Mouse (Mus musculus) common myeloid progenitor, adult 5-6 weeks (primary cell): Measurements from ENCODE around the gene Frmd6. TPM values are rescaled to one million over a fixed set of nuclear protein-coding genes. Genes with fewer than 3 reads are reported as not detected.
A peak's percentile ranks its signal among the peaks of the same experiment; 100 is the strongest.

Source experiments
- ATAC-seq: replicated peaks from 2 replicates; pipeline ENCODE4 v1.8.0; 2016; ENCODE audit warnings: low read depth, mild to moderate bottlenecking, moderate TSS enrichment, inconsistent platforms; ENCODE audit not compliant: poor library complexity, severe bottlenecking
- total RNA-seq: library from RNA; stranded (forward); fragments of 200-1000, 187-1606 nt; gene quantifications from 2 replicates; pipeline ENCODE4 v1.2.3, GENCODE M21; 2017

Gene Frmd6
- total RNA-seq, 1 experiment from 2014 or later = 12.8 TPM

DNA sequence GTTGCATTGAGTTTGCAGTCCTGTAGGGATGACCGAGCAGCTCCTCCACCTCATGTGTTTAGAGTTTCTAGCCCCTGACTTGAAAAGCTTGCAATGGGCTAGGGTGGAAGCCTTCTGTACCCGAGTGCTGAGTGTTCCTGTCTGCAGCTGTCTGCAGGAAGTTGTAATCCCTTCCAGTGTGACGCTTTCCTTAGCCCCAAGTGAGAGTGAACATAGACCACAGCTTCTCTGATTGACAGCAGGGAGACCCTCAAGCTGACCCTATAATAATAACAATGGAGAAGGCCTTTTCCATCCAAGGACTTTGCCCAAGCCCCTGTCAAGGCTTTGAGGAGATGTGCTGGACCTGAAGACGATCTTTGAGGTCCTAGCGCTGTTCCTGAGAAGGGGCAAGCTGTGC is 65.1 kb downstream of the Frmd6 start:
- ATAC-seq = no peak

- no peak for ATAC-seq
Observed at GRCm38 (mm10) chr12:70890874-70891470, 65.7 kb downstream of the Frmd6 start.

DNA sequence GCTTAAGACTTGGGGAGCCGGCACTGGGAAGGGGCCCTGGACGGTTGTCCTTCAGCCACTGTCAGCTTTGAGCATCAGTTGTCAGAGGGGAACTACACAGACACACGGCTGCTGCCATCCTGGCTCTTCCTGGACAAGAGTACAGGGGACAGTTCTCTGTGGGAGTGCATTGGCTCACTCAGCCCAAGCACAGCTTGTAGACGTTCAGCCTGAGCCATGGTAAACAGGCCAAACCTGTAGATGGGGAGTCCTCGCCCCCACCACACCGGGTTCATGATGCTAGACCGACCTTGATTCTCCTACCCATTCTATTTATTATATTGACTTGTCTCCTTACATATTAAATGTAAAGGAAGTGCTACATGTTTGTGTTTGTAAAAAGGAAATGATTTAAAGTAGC is 70.0 kb downstream of the Frmd6 start:
- ATAC-seq = no peak

- no peak for ATAC-seq
Observed at GRCm38 (mm10) chr12:70896068-70896467, 70.8 kb downstream of the Frmd6 start.

DNA sequence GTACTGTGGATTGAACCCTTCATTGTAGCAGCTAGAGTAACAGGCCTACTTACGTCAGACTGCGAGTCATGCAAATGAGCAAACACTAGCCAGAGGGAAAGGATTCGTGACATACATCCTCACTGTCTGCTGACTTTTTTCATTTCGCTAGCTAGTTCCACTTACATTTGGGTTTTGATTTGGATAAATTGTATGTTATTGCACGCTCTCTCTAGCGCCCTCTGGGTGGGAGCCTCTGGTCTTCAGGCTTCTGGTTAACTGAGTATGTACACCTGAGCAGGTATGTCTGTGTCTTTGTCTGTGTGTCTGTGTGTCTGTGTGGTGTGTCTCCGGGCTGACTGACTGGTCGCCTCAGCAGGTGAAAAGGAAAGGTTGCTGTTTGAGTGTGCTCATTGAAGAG is 72.1 kb downstream of the Frmd6 start:
- no peak for ATAC-seq

DNA sequence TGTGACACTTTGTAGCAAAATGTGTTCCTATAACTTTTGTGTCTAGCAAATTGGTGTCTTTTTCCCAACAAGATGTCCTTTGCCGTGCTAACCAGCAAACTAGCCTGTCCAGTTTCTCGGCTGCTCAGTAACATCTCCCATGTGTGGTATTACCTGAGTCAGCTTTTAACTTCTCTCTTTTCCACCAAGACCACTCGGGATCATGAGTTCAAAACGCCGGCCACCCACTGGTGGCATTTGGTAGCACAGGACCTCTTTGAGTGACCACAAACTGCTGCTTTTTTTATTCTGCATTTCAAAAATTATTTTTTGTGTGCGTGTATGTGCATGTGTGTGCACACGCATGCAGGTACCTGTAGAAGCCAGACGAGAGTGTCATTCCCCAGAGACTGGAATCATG is 73.1 kb downstream of the Frmd6 start:
- no peak for ATAC-seq

- no peak for ATAC-seq
Observed at GRCm38 (mm10) chr12:70904471-70904870, 79.2 kb downstream of the Frmd6 start.

GRCm38 (mm10) chr12:70906867-70907266 is 81.6 kb downstream of the Frmd6 start:
- ATAC-seq = no peak

GRCm38 (mm10) chr12:70907651-70908050 is 82.3 kb downstream of the Frmd6 start:
- ATAC-seq = no peak

DNA sequence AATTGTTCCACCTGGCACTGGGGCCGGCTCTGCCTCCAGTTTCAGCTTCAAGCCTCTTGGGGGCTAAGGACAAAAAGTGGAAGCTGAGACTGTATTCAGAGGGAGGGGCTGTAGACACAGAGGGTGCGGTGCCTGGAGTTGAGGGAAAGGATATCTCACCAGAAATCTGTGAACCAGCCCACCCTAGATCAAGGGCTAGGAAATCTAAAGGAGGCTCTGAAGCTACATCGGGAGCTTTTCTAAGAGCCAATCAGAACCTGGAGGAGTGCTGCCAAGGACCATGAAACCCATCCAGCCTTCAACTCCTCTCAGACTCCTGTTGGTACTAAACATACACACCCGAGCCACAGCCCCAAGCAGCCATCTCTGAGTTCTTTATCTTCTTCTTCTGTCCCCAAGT is 82.8 kb downstream of the Frmd6 start:
- ATAC-seq = no peak

- peak; percentile 66 for ATAC-seq
Observed at GRCm38 (mm10) chr12:70910241-70910720, 85.0 kb downstream of the Frmd6 start.

DNA sequence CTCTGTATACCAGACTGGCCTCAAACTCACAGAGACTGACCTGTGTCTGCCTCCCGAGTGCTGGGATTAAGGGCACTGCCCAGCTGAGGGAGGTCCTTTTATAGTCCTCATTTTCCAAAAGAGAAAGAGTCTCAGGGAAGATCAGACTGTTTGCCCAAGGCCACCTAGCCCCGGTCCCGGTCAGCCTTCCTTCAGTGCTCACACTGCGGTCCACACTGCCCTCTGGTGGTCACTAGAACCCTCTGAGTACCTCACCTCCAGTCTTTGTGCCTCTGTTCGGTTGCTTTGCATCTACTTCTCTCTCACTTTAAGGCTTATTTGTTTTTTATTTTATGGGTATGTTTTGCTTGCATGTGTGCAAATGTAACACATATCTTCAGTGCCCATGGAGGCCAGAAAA is 85.7 kb downstream of the Frmd6 start:
- peak; percentile 67 for ATAC-seq

GRCm38 (mm10) chr12:70911676-70912379 is 86.5 kb downstream of the Frmd6 start:
- peak; percentile 34 for ATAC-seq

DNA sequence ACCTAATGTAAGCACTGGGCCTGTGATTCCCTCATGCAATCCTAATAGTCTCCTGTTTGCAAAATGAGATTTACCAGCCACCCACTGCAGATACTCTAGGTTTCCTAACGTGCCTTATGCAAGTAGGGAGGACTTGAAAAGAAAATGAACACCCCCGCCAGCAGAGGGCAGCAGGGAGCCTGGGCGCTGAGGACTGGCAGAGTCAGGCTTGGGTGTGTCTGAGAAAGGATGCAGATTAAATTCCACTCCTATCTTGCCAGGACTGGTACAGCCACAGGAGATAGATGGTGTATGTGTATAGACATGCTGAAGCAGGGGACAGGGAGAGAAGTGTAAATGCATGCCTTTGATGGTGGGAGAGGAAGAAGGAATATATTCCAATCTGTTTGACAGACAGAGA is 88.1 kb downstream of the Frmd6 start:
- ATAC-seq = peak; percentile 63

DNA sequence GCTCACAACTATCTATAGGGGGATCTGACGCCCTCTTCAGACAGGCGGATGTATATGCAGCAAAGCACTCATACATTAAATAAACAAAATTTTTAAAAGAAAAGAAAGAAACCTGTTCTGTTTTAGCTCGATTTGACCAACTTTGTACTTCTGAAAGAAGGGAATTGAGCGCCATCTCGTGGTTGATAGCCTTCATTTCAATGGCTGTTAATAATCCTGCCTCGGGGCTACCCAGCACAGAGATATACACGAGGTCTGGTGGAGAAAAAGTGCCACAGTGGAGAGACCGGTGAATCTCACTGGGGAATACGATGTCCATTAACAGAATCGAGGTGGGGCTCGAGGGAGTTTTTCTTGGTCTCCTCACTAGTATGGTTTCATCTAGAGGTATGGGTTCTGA is 89.1 kb downstream of the Frmd6 start:
- no peak for ATAC-seq

DNA sequence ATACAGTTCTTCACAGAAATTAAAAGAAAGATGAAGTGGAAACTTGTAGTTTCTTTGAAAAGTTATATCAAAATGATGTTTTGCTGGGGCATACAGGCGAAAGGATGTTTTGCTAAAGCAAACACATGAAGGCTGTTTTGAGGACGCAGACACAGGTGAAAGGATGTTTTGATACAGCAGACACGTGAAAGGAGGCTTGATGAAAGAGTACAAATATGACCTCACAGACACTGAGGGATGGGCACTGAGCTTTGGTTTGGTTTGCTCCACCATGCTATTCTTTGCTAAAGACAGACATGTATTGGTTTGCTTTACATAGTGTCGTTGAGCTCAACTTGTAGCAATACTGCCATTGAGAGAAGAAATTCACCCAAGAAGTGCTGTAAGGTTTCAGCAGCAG is 104.5 kb downstream of the Frmd6 start:
- no peak for ATAC-seq

GRCm38 (mm10) chr12:70937150-70937549 is 111.8 kb downstream of the Frmd6 start:
- ATAC-seq = no peak; the same call in 1 of the 2 replicates

GRCm38 (mm10) chr12:70937571-70938384 is 112.5 kb downstream of the Frmd6 start, which contains the start of gene Actr10:
TSS of gene Actr10 (plus strand) at chr12:70937857.
- peak; percentile 93 for ATAC-seq

GRCm38 (mm10) chr12:70940806-70941205 is 115.5 kb downstream of the Frmd6 start:
- ATAC-seq = no peak

GRCm38 (mm10) chr12:70944181-70944580 is 118.9 kb downstream of the Frmd6 start:
- no peak for ATAC-seq
